Mouse (Mus musculus) MEL (cell line): ENCODE measurements around the gene Tox4.

Source experiments
- GATA1 ChIP-seq: IDR thresholded peaks from 2 replicates; pipeline ENCODE4 v1.6.1; 2011; ENCODE audit warnings: low read depth, low read length, improper control_type of control experiment
- POLR2A ChIP-seq, 2 experiments: IDR thresholded peaks; 2 replicates each; pipeline ENCODE4 v1.6.1; 2011 to 2012; ENCODE audit warnings: low read length in 2 of 2, mild to moderate bottlenecking in 2 of 2, control low read depth in 1 of 2, improper control_type of control experiment in 1 of 2, low read depth in 1 of 2, moderate library complexity in 1 of 2; ENCODE audit not compliant: control insufficient read depth in 1 of 2, insufficient read depth in 1 of 2, poor library complexity in 1 of 2
- POLR2AphosphoS2 ChIP-seq: IDR thresholded peaks from 2 replicates; pipeline ENCODE4 v1.6.1; 2011; ENCODE audit warnings: low read length, improper control_type of control experiment
- RCOR1 ChIP-seq: IDR thresholded peaks from 2 replicates; pipeline ENCODE4 v1.6.1; 2012; ENCODE audit warnings: low read depth, mild to moderate bottlenecking, inconsistent platforms, low read length, improper control_type of control experiment
- TBP ChIP-seq: IDR thresholded peaks from 2 replicates; pipeline ENCODE4 v1.8.0; 2011; ENCODE audit warnings: low read depth, low read length, improper control_type of control experiment

DNA sequence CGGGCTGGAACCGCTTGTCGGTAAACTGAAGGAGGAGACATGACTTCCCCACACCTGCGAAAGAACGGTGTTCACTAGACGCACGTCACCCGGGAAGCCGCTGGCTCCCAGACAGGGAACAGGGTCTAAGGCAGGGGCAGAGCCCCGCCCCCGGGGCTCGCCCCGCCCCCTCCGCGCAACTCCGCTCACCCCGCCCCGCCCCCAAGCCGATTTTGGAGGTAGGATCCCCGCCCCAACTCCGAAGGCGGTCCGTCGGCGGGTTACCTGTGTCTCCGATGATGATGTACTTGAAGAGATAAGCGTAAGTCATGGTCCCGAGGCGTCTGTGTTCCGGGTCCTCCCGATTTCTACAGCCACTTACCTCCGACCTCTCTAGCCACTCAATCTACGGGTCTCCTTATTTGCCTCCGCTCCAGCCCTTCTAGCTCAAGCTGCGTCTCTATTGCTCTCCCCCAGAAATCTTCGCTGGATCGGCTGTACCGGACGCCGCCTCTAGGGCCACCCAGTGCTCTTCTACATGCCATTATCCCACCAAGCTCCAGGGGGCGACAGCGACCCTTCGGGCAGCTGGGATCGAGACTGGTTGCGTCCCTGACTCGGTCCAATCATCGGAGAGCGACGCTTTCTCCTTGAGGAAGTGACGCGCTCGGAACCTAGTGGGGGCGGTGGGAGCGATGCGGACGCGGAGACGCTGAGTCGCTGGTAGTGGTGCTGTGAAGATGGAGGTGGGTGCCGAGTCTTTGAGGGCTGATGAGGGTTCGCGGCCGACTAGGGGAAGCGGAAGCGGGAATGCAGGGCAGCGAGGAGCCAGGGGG is at the start of gene Tox4, which contains the start of gene Rab2b:
- TF ChIP-seq RCOR1 (no peak), POLR2A (IDR thresholded peaks at IDR 0.05; ENCODE audit: control insufficient read depth in 1 of 2, insufficient read depth in 1 of 2, low read depth in 1 of 2, low read length in 2 of 2, poor library complexity in 1 of 2) (peak; percentile 66 to 87), GATA1 (no peak), POLR2AphosphoS2 (peak; percentile 93), TBP (peak; percentile 44)
